Mouse (Mus musculus) lung, postnatal 4 days (tissue): Measurements from ENCODE around the gene Bach1.

Experiments used
- DNase-seq, 2 experiments: peaks; one replicate each; pipeline ENCODE4 v3.0.0; 2021

Bach1 gene

GRCm38 (mm10) chr16:87698692-87699305 is at the start of gene Bach1:
Bach1 (plus strand) TSS chr16:87698945.
- DNase-seq = peak; percentile 96 to 97

GRCm38 (mm10) chr16:87652344-87652743 is 46.4 kb upstream of the Bach1 start:
- no peak for DNase-seq

- no peak for DNase-seq
Observed at GRCm38 (mm10) chr16:87652924-87653323, 45.8 kb upstream of the Bach1 start.

GRCm38 (mm10) chr16:87654016-87654575 is 44.6 kb upstream of the Bach1 start:
- no peak for DNase-seq

- DNase-seq = no peak
Observed at GRCm38 (mm10) chr16:87655005-87655404, 43.7 kb upstream of the Bach1 start.

GRCm38 (mm10) chr16:87655579-87655978 is 43.2 kb upstream of the Bach1 start:
- peak; percentile 22 to 33 for DNase-seq

- DNase-seq = no peak
Observed at GRCm38 (mm10) chr16:87656771-87657170, 42.0 kb upstream of the Bach1 start.

- DNase-seq = no peak
Observed at GRCm38 (mm10) chr16:87657291-87657690, 41.5 kb upstream of the Bach1 start.

- peak; percentile 67 to 84 for DNase-seq
Observed at GRCm38 (mm10) chr16:87661024-87661471, 37.7 kb upstream of the Bach1 start.

GRCm38 (mm10) chr16:87661636-87662035 is 37.1 kb upstream of the Bach1 start:
- DNase-seq = no peak

- DNase-seq = no peak
Observed at GRCm38 (mm10) chr16:87662528-87662927, 36.2 kb upstream of the Bach1 start.

- DNase-seq = peak; percentile 48 to 49
Observed at GRCm38 (mm10) chr16:87663890-87664289, 34.9 kb upstream of the Bach1 start.

GRCm38 (mm10) chr16:87665246-87665645 is 33.5 kb upstream of the Bach1 start:
- DNase-seq = no peak

GRCm38 (mm10) chr16:87665752-87666619 is 32.8 kb upstream of the Bach1 start:
- DNase-seq = no peak

- no peak for DNase-seq
Observed at GRCm38 (mm10) chr16:87666620-87667004, 32.1 kb upstream of the Bach1 start.

GRCm38 (mm10) chr16:87668002-87668401 is 30.7 kb upstream of the Bach1 start:
- DNase-seq = no peak

- DNase-seq = no peak
Observed at GRCm38 (mm10) chr16:87670091-87670820, 28.5 kb upstream of the Bach1 start.

- no peak for DNase-seq
Observed at GRCm38 (mm10) chr16:87670821-87671165, 28.0 kb upstream of the Bach1 start.

- no peak for DNase-seq
Observed at GRCm38 (mm10) chr16:87671336-87671735, 27.4 kb upstream of the Bach1 start.

GRCm38 (mm10) chr16:87673155-87673554 is 25.6 kb upstream of the Bach1 start:
- DNase-seq = no peak

GRCm38 (mm10) chr16:87676182-87676581 is 22.6 kb upstream of the Bach1 start:
- DNase-seq = no peak

GRCm38 (mm10) chr16:87678667-87679066 is 20.1 kb upstream of the Bach1 start:
- DNase-seq = no peak

GRCm38 (mm10) chr16:87680912-87681634 is 17.7 kb upstream of the Bach1 start:
- DNase-seq = no peak
